Mouse (Mus musculus): Measurements from ENCODE around the gene Cpm.
"Not testable (repeated sequence)": the region's sequence is repeated elsewhere in the genome, so short reads cannot be mapped to it uniquely, and the experiment has no call there.

Cpm gene

GRCm38 (mm10) chr10:117696021-117696826, 66.9 kb downstream of the Cpm start:
- DNase-seq (ENCODE audit: extremely low read depth, insufficient read length, low spot score): no peak

GRCm38 (mm10) chr10:117696827-117697560, 67.7 kb downstream of the Cpm start:
- DNase-seq (ENCODE audit: extremely low read depth, insufficient read length, low spot score): no peak

GRCm38 (mm10) chr10:117697561-117698115, 68.3 kb downstream of the Cpm start:
- DNase-seq (ENCODE audit: extremely low read depth, insufficient read length, low spot score): no peak

GRCm38 (mm10) chr10:117698313-117699138, 69.2 kb downstream of the Cpm start:
- DNase-seq (ENCODE audit: extremely low read depth, insufficient read length, low spot score): no peak

- no peak for DNase-seq (ENCODE audit: extremely low read depth, insufficient read length, low spot score)
Measured at GRCm38 (mm10) chr10:117699914-117700313, 70.6 kb downstream of the Cpm start.

GRCm38 (mm10) chr10:117700450-117700849, 71.2 kb downstream of the Cpm start:
- no peak for DNase-seq (ENCODE audit: extremely low read depth, insufficient read length, low spot score)

GRCm38 (mm10) chr10:117701034-117701829, 71.9 kb downstream of the Cpm start:
- no peak for DNase-seq (ENCODE audit: extremely low read depth, insufficient read length, low spot score)

- DNase-seq (ENCODE audit: extremely low read depth, insufficient read length, low spot score): no peak
Measured at GRCm38 (mm10) chr10:117702024-117702833, 72.9 kb downstream of the Cpm start.

GRCm38 (mm10) chr10:117703506-117703905, 74.2 kb downstream of the Cpm start:
- no peak for DNase-seq (ENCODE audit: extremely low read depth, insufficient read length, low spot score)

GRCm38 (mm10) chr10:117704314-117704963, 75.1 kb downstream of the Cpm start:
- DNase-seq (ENCODE audit: extremely low read depth, insufficient read length, low spot score): not testable (repeated sequence)

GRCm38 (mm10) chr10:117704964-117705335, 75.7 kb downstream of the Cpm start:
- DNase-seq (ENCODE audit: extremely low read depth, insufficient read length, low spot score): no peak

- DNase-seq (ENCODE audit: extremely low read depth, insufficient read length, low spot score): no peak
Measured at GRCm38 (mm10) chr10:117705806-117706205, 76.5 kb downstream of the Cpm start.

- DNase-seq (ENCODE audit: extremely low read depth, insufficient read length, low spot score): no peak
Measured at GRCm38 (mm10) chr10:117706440-117706839, 77.1 kb downstream of the Cpm start.

- DNase-seq (ENCODE audit: extremely low read depth, insufficient read length, low spot score): no peak
Measured at GRCm38 (mm10) chr10:117707114-117707838, 78.0 kb downstream of the Cpm start.

GRCm38 (mm10) chr10:117708376-117708775, 79.1 kb downstream of the Cpm start:
- DNase-seq (ENCODE audit: extremely low read depth, insufficient read length, low spot score): no peak

- DNase-seq (ENCODE audit: extremely low read depth, insufficient read length, low spot score): no peak
Measured at GRCm38 (mm10) chr10:117708856-117709255, 79.6 kb downstream of the Cpm start.

GRCm38 (mm10) chr10:117709326-117709830, 80.1 kb downstream of the Cpm start:
- no peak for DNase-seq (ENCODE audit: extremely low read depth, insufficient read length, low spot score)

Measured in 3134 (cell line).